Mouse (Mus musculus) lung, embryonic 14.5 days (tissue): ENCODE measurements around the gene Ror1. TPM values are rescaled to one million over a fixed set of nuclear protein-coding genes. Genes with fewer than 3 reads are reported as not detected.

Experiments
- ATAC-seq: fragments of 200-750 bp; cut with Nextera tagmentation; 2 replicates; pipeline ENCODE4 v1.8.0; 2017; ENCODE audit warnings: mild to moderate bottlenecking, moderate TSS enrichment, moderate library complexity; ENCODE audit not compliant: insufficient read depth
- DNase-seq: peaks from one replicate; pipeline ENCODE4 v3.0.0-alpha.2; 2015
- H3K27ac ChIP-seq: fragments of 300-500 bp; sonication (generic); 2 replicates; pipeline ENCODE4 v1.5.1; 2014; ENCODE audit warnings: low read depth, mild to moderate bottlenecking, moderate library complexity
- H3K27me3 ChIP-seq: fragments of 300-500 bp; sonication (generic); 2 replicates; pipeline ENCODE4 v1.6.1; 2014; ENCODE audit warnings: low read length, control low read depth; ENCODE audit not compliant: insufficient read depth
- H3K36me3 ChIP-seq: fragments of 300-500 bp; sonication (generic); 2 replicates; pipeline ENCODE4 v1.6.1; 2014; ENCODE audit warnings: control low read depth; ENCODE audit not compliant: insufficient read depth
- H3K4me1 ChIP-seq: fragments of 300-500 bp; sonication (generic); 2 replicates; pipeline ENCODE4 v1.6.1; 2014; ENCODE audit warnings: antibody characterized with exemption, control low read depth; ENCODE audit not compliant: insufficient read depth
- H3K4me2 ChIP-seq: fragments of 300-500 bp; sonication (generic); 2 replicates; pipeline ENCODE4 v1.6.1; 2014; ENCODE audit warnings: mild to moderate bottlenecking
- H3K4me3 ChIP-seq: fragments of 300-500 bp; sonication (generic); 2 replicates; pipeline ENCODE4 v1.5.1; 2014; ENCODE audit warnings: low read depth, low read length
- H3K9ac ChIP-seq: fragments of 300-500 bp; sonication (generic); 2 replicates; pipeline ENCODE4 v1.6.1; 2014
- H3K9me3 ChIP-seq: fragments of 300-500 bp; sonication (generic); 2 replicates; pipeline ENCODE4 v1.6.1; 2016; ENCODE audit warnings: low read depth, low read length, control low read depth
- CTCF ChIP-seq: IDR thresholded peaks from 2 replicates; pipeline ENCODE4 v1.5.1; 2016; ENCODE audit warnings: antibody characterized with exemption, low read depth
- WGBS: fragments of 180-500 bp; shearing (Covaris S2); extraction: QIAGEN DNeasy Blood & Tissue Kit; methylation state at CpG from one replicate; pipeline ENCODE4 v1.1.7; 2014; 5-methylcytosine and 5-hydroxymethylcytosine counted together
- polyA plus RNA-seq: library from polyadenylated mRNA; unstranded; fragments of >200 nt; fragmentation: Nextera tagmentation; extraction: Ambion mirVana; gene quantifications from 2 replicates; pipeline ENCODE4 v1.2.1, GENCODE M21; 2014

Gene Ror1
- polyA plus RNA-seq, 1 experiment from 2014 or later: 23.8 TPM

DNA sequence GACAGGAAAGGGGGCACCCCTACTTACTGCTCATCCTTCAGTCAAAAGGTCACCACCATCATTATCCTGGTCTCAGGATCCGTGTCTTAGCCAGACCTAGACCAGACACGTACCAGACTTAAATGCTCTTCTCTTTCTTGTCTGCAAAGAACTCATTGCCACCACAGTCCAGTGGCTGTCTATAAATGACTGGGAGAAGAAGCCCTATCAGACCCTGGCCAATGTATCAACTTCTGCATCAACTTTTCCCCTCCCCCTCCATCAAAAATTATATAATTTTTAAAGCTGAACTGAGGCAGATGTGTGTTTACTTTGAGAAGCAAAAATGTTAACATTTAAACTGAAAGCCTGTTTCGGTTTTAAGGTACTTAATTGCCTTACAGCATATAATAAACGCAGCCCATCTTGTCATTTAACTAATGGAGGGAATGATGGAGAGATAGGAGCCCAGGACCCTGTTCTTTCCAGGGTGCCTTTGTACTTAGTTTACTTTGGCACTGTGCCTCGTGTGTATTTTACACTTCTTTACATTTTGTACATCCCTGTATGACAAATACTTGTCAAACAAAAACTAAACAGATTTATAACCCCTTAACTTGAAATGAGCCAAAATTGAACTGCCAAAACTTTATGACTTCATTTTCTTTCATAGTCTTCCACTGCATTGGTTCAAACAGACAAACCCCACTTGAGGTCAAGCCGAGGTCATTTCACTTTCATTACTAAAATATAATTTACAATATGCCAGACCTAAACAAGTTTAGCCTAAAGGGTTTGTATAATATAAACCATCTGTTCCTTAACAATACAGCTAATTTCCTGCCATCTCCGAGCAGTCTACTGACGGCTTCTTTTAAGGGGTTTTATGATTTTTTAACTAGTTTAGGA lies 339.9 kb downstream of the Ror1 start:
- Histone ChIP-seq H3K36me3 (no peaks in the 10 kb centered on the region), H3K9ac (no peak overlapping the region), H3K27me3 (no peaks in the 10 kb centered on the region), H3K9me3 (no peaks in the 10 kb centered on the region), H3K4me3 (no peak overlapping the region), H3K4me2 (0 out of 2 replicates have a peak overlapping the region, but pooled peaks have one; percentile 23), H3K4me1 (peaks cover 9% of the 10 kb centered on the region; the same call in 1 of the 2 replicates), H3K27ac (0 out of 2 replicates have a peak overlapping the region, but pooled peaks have one; percentile 19)
- ATAC-seq (peak; percentile 94), DNase-seq (peak; percentile 95)
- 20% methylated on average over 8 of the region's 8 CpGs for WGBS
- TF ChIP-seq CTCF: no peak

DNA sequence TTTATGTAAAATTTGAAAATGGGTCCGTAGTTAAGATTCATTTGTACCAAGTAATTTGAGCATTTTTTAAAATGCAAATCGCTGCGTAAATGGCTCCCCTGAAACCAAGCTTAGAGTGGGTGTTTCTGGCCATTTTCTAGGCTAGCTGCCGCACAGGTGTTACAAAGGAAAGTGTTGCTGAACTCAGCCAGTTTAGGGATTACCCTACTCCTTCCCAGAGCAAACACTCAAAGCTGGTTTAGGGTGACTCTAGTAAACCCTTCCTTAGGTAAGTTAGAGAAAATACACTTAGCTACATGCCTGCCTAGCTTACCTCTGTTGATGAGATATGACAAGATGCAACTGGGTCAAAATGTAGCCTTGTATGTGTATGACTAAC lies 340.6 kb downstream of the Ror1 start:
- H3K36me3 ChIP-seq: peaks cover 5% of the 10 kb centered on the region; the same call in 1 of the 2 replicates
- no peaks in the 10 kb centered on the region for H3K9me3 ChIP-seq
- H3K27me3 ChIP-seq: no peaks in the 10 kb centered on the region
- ATAC-seq (peak; percentile 9; the same call in 1 of the 2 replicates), DNase-seq (no peak)
- WGBS: 44% methylated on average over 4 of the region's 4 CpGs
- TF ChIP-seq CTCF: no peak
- H3K4me3 ChIP-seq: no peak overlapping the region
- no peak overlapping the region for H3K27ac ChIP-seq
- no peak overlapping the region for H3K9ac ChIP-seq
- H3K4me2 ChIP-seq: no peak overlapping the region
- H3K4me1 ChIP-seq: peaks cover 9% of the 10 kb centered on the region; the same call in 1 of the 2 replicates

DNA sequence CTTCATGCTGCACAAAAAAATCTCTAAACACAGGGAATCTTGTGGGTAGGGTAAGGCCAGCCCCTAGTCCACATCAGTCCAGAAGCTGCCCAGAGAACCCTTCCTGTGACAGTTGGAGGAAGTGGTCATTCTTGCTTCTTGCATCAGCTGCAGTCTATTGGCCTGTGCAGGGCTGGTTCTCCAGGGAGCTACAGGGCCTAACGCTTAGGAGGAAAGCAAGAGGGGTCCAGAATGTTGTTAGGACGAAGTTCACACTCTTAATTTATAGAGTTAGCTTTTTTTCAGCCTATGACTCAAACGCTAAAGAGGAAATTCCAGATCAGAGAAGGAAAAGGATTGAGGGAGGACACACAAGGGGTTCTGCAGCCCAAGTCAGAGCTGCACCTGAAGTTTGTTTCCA lies 351.3 kb downstream of the Ror1 start:
- DNase-seq: no peak
- no peak for ATAC-seq
- no peak for TF ChIP-seq CTCF

DNA sequence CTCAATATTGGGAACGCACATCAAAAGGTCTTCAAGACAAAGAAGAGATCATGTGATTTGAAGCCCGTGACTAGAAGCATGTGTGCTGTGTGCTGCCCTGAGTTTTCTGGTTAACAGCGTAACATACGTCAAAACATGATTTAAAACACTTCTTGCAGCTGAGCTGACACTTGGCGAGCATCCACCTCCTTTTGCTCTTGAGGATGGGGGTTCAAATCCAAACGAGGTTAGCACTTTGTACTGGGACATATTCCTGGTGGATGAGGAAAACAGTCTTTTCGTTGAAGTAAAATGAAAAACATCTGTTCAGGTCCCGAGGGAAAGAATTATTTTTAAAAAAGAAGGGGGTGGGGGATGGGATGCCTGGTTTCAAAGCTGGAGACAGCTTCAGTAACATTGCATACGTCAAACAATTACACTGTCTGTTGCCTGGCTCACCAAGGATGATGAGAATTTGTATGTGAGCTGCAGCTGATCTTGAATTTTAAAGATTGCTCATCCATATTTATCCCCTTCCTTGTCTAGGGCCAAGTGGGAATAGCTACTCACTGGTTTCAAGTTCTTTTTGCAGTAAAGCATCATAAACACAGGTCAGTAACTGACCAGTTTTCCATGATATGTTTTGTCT lies 367.0 kb downstream of the Ror1 start:
- H3K9me3 ChIP-seq: no peaks in the 10 kb centered on the region

More for the DNA sequence above, 351.3 kb downstream of the Ror1 start:
- H3K36me3 ChIP-seq: peaks cover 10% of the 10 kb centered on the region; the same call in 1 of the 2 replicates
- H3K27me3 ChIP-seq: no peaks in the 10 kb centered on the region
- 43% methylated on average over 3 of the region's 3 CpGs for WGBS
- H3K9ac ChIP-seq: no peak overlapping the region
- no peak overlapping the region for H3K4me3 ChIP-seq
- no peaks in the 10 kb centered on the region for H3K4me1 ChIP-seq
- H3K4me2 ChIP-seq: no peak overlapping the region
- H3K27ac ChIP-seq: no peak overlapping the region
- no peaks in the 10 kb centered on the region for H3K9me3 ChIP-seq

DNA sequence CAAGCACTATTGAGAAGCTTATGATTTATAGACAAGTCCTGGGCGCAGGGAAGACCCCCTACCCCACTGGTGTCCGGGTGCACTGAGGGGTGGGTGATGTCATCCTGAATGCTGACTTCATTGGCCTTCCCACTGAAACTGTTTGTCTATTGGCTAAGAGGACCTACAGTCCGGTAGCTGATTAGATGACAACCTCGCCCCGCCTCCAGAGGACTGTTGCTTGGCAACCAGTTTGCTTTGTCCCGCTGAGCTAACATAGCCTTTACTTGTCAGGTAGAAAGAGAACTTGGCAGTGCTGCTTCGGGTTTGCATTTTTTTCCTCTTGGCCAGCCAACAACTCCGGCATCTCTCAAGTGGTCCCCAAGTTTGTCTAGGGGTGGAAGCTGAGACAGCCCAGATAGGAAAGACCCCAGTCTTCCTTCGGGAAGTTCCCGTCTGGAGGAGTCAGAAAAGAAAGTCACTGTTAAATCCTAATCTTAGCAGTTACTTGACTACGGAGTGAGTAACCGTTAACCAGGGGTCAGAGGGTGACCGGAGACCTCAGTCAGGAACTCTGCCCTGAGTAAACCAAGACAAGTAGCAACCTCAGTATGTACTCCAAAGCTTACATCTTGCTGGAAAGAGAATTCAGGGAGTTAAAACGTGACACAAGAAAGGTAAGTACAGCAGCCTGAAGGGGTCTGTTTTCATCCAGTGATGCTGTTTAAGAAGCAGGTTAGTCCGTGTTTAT lies 383.2 kb downstream of the Ror1 start, which contains the start of gene Ube2u:
Ube2u (plus strand) TSS at position 258 of the 730 bp plus-strand sequence.
- no peaks in the 10 kb centered on the region for H3K27me3 ChIP-seq
- no peak within 1 kb of the TSS for H3K27ac ChIP-seq
- TF ChIP-seq CTCF: no peak
- WGBS: 29% methylated on average over 15 of the region's 15 CpGs
- peak within 1 kb of the TSS; percentile 56 for H3K4me2 ChIP-seq
- H3K4me1 ChIP-seq: peaks cover 5% of the 10 kb centered on the region; the same call in 1 of the 2 replicates
- peak within 1 kb of the TSS; percentile 12; the same call in 1 of the 2 replicates for H3K4me3 ChIP-seq
- no peaks in the 10 kb centered on the region for H3K36me3 ChIP-seq
- peak; percentile 86 for DNase-seq
- peak; percentile 92 for ATAC-seq
- H3K9me3 ChIP-seq: no peaks in the 10 kb centered on the region
- no peak within 1 kb of the TSS for H3K9ac ChIP-seq

More for the DNA sequence above, 367.0 kb downstream of the Ror1 start:
- ATAC-seq (no peak), DNase-seq (peak; percentile 39)
- Histone ChIP-seq H3K27ac (no peak overlapping the region), H3K9ac (no peak overlapping the region), H3K36me3 (no peaks in the 10 kb centered on the region), H3K4me1 (no peaks in the 10 kb centered on the region), H3K27me3 (no peaks in the 10 kb centered on the region), H3K4me2 (no peak overlapping the region), H3K4me3 (no peak overlapping the region)
- 36% methylated on average over 9 of the region's 9 CpGs for WGBS
- no peak for TF ChIP-seq CTCF

DNA sequence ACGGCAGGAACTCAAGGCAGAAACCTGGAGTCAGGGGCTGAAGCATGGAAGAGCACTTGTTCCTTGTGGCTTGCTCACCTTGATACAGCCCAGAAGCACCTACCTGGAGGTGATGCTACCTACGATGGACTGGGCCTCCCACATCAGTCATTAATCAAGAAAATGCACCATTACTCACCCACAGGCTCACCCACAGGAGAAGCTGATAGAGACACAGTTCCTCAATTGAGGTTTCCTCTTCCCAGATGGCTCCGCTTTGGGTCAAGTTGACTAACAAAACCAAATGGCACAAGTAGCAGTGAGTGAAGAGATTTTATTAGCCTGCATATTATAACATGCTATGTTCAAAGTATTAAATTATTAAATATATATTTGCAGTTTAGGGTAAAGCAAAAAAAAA lies 392.9 kb downstream of the Ror1 start:
- no peak for TF ChIP-seq CTCF
- H3K4me3 ChIP-seq: no peak overlapping the region
- DNase-seq: no peak
- no peak for ATAC-seq
- H3K9ac ChIP-seq: no peak overlapping the region
- H3K4me1 ChIP-seq: no peaks in the 10 kb centered on the region
- 89% methylated on average over 3 of the region's 3 CpGs for WGBS
- H3K4me2 ChIP-seq: no peak overlapping the region
- H3K9me3 ChIP-seq: no peaks in the 10 kb centered on the region
- no peaks in the 10 kb centered on the region for H3K36me3 ChIP-seq
- H3K27ac ChIP-seq: no peak overlapping the region
- no peaks in the 10 kb centered on the region for H3K27me3 ChIP-seq

Other genes starting within 250 kb of the Ror1 start
- 52.9 and 60.4 TPM in 2 replicates for gene Pgm1, start 166.4 kb upstream of the Ror1 start, polyA plus RNA-seq
- 39.0 and 41.6 TPM in 2 replicates for gene Itgb3bp, start 166.0 kb upstream of the Ror1 start, polyA plus RNA-seq